Mouse (Mus musculus): Measurements from ENCODE around the gene Gm2663. TPM values are rescaled to one million over a fixed set of nuclear protein-coding genes. Genes with fewer than 3 reads are reported as not detected.
"Not testable (repeated sequence)": the region's sequence is repeated elsewhere in the genome, so short reads cannot be mapped to it uniquely, and the experiment has no call there.

The Gm2663 gene
- polyA plus RNA-seq, 1 experiment from 2014 or later = not detected

DNA sequence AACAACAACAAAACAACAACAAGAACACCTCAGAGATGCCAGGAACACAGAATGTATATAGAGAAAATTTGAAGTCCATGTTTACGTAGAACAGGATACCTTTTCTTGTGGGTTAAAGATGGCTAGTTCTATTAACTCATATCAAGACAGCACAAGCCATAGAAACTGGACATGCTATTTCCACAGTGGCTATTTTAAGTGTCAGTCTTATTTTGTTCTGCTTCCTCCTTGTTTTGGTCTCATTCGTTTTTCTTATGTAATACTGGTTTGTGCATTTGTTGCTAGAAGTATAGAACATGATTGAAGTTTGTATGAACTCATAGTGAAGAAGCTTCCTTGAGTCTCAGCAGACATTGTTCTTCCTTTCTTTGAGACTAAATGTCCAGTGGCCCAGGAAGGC, 19.9 kb upstream of the Gm2663 start:
- Histone ChIP-seq H3K4me1 (no peaks in the 10 kb centered on the region), H3K27ac (no peak overlapping the region), H3K4me2 (no peak overlapping the region), H3K9ac (no peak overlapping the region), H3K9me3 (replicated peaks) (no peaks in the 10 kb centered on the region), H3K4me3 (no peak overlapping the region), H3K27me3 (no peaks in the 10 kb centered on the region), H3K36me3 (ENCODE audit: poor library complexity, severe bottlenecking) (no peaks in the 10 kb centered on the region)
- 80% methylated on average over 2 of the region's 2 CpGs for WGBS
- no peak for ATAC-seq

DNA sequence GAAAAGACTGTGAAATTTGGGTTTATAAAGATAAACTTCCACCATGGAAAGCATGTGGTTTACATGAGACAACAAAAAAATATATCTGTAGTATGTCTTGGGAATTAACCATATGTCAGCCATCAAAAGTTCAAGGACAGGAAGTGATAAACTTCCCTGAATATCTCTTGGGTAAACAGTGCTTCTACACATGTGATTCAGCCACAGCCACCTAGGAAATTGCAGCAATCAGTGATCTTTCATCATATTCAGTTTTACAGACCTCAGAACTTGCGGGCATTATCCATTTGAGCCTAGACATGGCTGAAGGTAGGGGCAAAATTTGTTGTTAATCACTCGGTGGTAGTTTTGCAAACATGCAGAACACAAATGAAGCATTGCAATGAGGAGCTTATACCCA, 19.4 kb upstream of the Gm2663 start:
- H3K36me3 ChIP-seq (ENCODE audit: poor library complexity, severe bottlenecking) = no peaks in the 10 kb centered on the region
- no peak overlapping the region for H3K4me3 ChIP-seq
- no peaks in the 10 kb centered on the region for H3K9me3 ChIP-seq (replicated peaks)
- 89% methylated on average over 2 of the region's 2 CpGs for WGBS
- no peak overlapping the region for H3K4me2 ChIP-seq
- no peaks in the 10 kb centered on the region for H3K4me1 ChIP-seq
- H3K27ac ChIP-seq = no peak overlapping the region
- no peak overlapping the region for H3K9ac ChIP-seq
- no peak for ATAC-seq
- no peaks in the 10 kb centered on the region for H3K27me3 ChIP-seq

DNA sequence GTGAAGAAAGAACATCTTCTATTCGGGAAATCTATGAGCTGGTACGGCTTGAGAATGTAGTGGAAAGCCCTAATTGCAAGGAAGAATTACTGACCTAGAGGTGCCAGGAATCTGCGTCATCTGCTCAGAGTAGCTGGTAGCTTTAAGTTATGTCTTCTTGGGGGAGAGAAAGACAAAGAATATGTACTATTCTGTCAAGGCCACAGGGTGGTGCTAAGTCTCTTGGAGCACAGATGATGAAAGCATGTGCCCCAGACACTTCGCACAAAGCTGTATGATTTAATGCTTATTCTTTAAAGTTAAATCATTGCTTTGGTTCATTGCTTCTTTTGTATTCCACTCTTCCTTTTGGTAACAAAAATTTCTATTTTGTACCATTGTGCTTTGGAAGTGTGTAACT, 15.8 kb upstream of the Gm2663 start:
- Histone ChIP-seq H3K4me2 (no peak overlapping the region), H3K36me3 (ENCODE audit: poor library complexity, severe bottlenecking) (no peaks in the 10 kb centered on the region), H3K4me1 (no peaks in the 10 kb centered on the region), H3K27me3 (no peaks in the 10 kb centered on the region), H3K27ac (no peak overlapping the region), H3K4me3 (no peak overlapping the region), H3K9ac (no peak overlapping the region), H3K9me3 (replicated peaks) (no peaks in the 10 kb centered on the region)
- no peak for ATAC-seq
- WGBS = 73% methylated on average over 4 of the region's 4 CpGs

DNA sequence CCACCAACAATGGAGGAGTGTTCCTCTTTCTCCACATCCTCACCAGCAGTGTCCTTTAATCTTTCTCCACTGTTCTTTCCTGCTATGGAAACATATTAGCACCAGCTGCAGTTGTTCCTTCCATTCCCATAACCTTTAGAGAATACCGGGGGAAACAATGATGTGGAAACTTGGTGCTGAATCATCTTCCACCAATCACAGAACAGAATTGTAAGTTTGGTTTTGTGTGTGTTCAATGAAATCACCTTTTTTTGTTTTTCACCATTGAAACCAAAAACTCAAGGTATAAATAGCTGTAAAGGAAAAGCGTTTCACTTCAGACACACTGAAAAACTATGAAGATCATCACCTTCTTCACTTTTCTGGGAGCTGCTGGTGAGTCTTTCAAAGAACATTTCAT, 34.8 kb downstream of the Gm2663 start, which contains the start of gene 1810009J06Rik:
Gene 1810009J06Rik (plus strand): TSS at position 301 of the 400 bp plus-strand sequence.
- not testable (repeated sequence) for H3K4me1 ChIP-seq; H3K9ac ChIP-seq; H3K4me3 ChIP-seq; H3K27me3 ChIP-seq; H3K9me3 ChIP-seq (replicated peaks); H3K36me3 ChIP-seq (ENCODE audit: poor library complexity, severe bottlenecking); ATAC-seq; H3K4me2 ChIP-seq; H3K27ac ChIP-seq
- 86% methylated on average over 2 of the region's 2 CpGs for WGBS

DNA sequence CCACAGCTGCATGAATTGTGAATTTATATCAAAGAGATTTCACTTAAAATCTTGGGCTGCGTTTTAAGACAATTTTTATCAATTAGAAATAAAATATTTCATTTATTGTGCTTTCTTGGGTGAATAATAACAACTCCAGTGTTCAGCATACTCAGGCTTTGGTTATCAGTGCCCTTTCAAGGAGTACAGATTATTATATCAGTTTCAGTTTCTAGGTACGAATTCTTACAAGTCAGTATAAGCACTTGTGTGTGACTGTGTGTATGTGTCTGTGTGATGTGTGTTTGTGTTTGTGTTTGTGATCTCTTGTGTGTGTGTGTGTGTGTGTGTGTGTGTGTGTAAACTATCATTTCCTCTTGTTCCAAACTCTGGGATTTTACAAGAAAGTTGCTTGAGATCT, 45.6 kb downstream of the Gm2663 start:
- no peaks in the 10 kb centered on the region for H3K4me1 ChIP-seq
- H3K4me2 ChIP-seq = no peak overlapping the region
- no peak overlapping the region for H3K4me3 ChIP-seq
- no peak for ATAC-seq
- WGBS = 65% methylated on average over 2 of the region's 2 CpGs
- H3K36me3 ChIP-seq (ENCODE audit: poor library complexity, severe bottlenecking) = no peaks in the 10 kb centered on the region
- no peak overlapping the region for H3K27ac ChIP-seq
- no peaks in the 10 kb centered on the region for H3K27me3 ChIP-seq
- no peaks in the 10 kb centered on the region for H3K9me3 ChIP-seq (replicated peaks)
- H3K9ac ChIP-seq = no peak overlapping the region

DNA sequence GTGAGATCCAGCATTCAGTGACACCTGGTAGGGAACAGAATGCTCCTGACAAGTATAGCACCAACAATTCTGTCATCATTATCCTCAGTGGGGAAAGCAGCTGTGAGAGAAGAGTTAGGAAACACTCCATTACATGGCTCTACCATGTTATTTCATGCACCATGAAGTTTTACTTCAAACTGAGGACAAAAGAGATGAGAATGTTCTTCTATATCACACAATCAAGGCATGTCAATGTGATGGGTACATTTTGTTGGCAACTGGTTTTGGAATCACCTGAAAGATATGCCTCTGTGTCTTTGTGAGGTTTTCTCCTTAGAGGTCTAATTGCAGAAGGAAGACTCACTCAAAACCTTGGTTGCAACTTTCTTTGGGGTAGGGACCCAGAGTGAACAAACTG, 47.5 kb downstream of the Gm2663 start, which contains the start of gene Gm4744:
Gene Gm4744 (minus strand): TSS at position 101 of the 400 bp plus-strand sequence.
- Histone ChIP-seq H3K36me3 (ENCODE audit: poor library complexity, severe bottlenecking) (no peaks in the 10 kb centered on the region), H3K4me2 (no peak within 1 kb of the TSS), H3K27ac (no peak within 1 kb of the TSS), H3K9me3 (replicated peaks) (no peaks in the 10 kb centered on the region), H3K9ac (no peak within 1 kb of the TSS), H3K4me1 (no peaks in the 10 kb centered on the region), H3K4me3 (no peak within 1 kb of the TSS), H3K27me3 (no peaks in the 10 kb centered on the region)
- no peak for ATAC-seq

Other genes with a start within 250 kb of the Gm2663 start
- gene Moxd2, start 112.0 kb downstream of the Gm2663 start, polyA plus RNA-seq (2015; fragmentation: Nextera tagmentation; extraction: Ambion mirVana) = not detected in 2 replicates
- not detected in 2 replicates for gene Prss58, start 99.1 kb downstream of the Gm2663 start, polyA plus RNA-seq (2015; fragmentation: Nextera tagmentation; extraction: Ambion mirVana)
- not detected in 2 replicates for gene 1700074P13Rik, start 58.9 kb downstream of the Gm2663 start, polyA plus RNA-seq (2015; fragmentation: Nextera tagmentation; extraction: Ambion mirVana)
- not detected in 2 replicates for gene Gm4744, start 47.6 kb downstream of the Gm2663 start, polyA plus RNA-seq (2015; fragmentation: Nextera tagmentation; extraction: Ambion mirVana)
- not detected in 2 replicates for gene 1810009J06Rik, start 34.7 kb downstream of the Gm2663 start, polyA plus RNA-seq (2015; fragmentation: Nextera tagmentation; extraction: Ambion mirVana)
- not detected in 2 replicates for gene 2210010C04Rik, start 36.0 kb upstream of the Gm2663 start, polyA plus RNA-seq (2015; fragmentation: Nextera tagmentation; extraction: Ambion mirVana)

Measured in forebrain, embryonic 13.5 days (tissue).